Mouse (Mus musculus): ENCODE measurements around the gene Rhd. TPM values are rescaled to one million over a fixed set of nuclear protein-coding genes. Genes with fewer than 3 reads are reported as not detected.

Gene Rhd
- polyA plus RNA-seq, 1 experiment from 2014 or later: 0.54 TPM

DNA sequence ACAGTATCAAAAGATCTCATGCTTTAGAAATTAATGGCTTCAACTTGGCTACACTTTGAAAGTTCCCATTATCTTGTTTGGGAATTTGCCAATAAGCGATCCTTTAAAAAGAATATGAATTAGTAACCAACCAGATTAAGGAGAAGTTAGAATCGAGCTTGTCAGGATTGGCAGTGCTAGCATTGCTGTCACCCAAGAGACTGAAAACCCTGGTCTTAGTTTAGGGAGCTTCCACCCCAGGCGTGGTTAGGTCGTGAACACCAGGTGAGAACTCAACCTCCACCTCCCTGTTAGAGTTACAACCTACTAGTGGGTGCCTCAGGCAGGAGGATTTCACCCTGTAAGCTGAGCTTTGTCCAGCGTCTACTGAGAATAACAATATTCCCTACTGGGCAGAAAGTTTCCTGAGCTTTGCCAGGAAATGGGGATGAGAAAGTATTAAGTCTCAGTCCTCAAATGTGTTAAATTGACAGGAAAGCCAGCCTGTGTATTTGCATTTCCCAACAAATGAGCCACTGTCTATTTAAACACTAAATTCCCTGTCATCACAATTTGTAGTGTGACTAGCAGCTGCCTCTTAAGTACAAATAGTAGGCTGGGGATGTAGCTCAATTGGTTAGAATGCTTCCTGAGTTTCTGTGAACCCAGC, 63.6 kb downstream of the Rhd start:
- no peak for ATAC-seq (ENCODE audit: low FRiP score, low TSS enrichment)
- no peak overlapping the region for H3K4me2 ChIP-seq (ENCODE audit: low read length)
- H3K27me3 ChIP-seq (ENCODE audit: control insufficient read depth, insufficient read depth, low read length): no peaks in the 10 kb centered on the region
- no peak overlapping the region for H3K4me3 ChIP-seq (replicated peaks; ENCODE audit: low read depth, low read length)
- peaks cover 47% of the 10 kb centered on the region for H3K36me3 ChIP-seq (ENCODE audit: control insufficient read depth, insufficient read depth, low read length)
- H3K9ac ChIP-seq (replicated peaks; ENCODE audit: low read length): no peak overlapping the region
- H3K27ac ChIP-seq (replicated peaks; ENCODE audit: low read depth, low read length): no peak overlapping the region
- WGBS: 77% methylated on average over 5 of the region's 5 CpGs
- H3K9me3 ChIP-seq (ENCODE audit: control insufficient read depth, low read length): no peaks in the 10 kb centered on the region
- peaks cover 25% of the 10 kb centered on the region for H3K4me1 ChIP-seq (ENCODE audit: control insufficient read depth, insufficient read depth, low read length)
- DNase-seq: no peak

DNA sequence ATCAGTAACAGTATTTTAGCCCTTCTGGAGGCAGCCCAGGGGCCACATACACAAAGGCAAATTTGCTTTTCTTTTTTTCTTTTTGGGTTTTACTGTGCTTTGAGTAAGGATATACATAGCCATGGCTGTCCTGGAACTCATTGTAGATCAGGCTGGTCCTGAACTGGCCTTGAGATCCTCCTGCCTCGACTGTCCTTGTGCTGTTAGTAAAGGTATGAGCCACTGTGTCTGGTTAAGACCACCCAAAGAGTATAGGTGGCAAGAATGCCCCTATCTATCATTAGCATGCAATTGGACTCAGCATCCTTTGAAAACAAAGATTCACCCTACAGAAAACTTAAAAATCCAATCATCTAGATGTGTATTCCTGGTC, 64.1 kb downstream of the Rhd start:
- 82% methylated on average over 1 of the region's 1 CpGs for WGBS
- Histone ChIP-seq H3K36me3 (ENCODE audit: control insufficient read depth, insufficient read depth, low read length) (peaks cover 52% of the 10 kb centered on the region), H3K4me1 (ENCODE audit: control insufficient read depth, insufficient read depth, low read length) (peaks cover 25% of the 10 kb centered on the region), H3K27ac (replicated peaks; ENCODE audit: low read depth, low read length) (no peak overlapping the region), H3K4me3 (replicated peaks; ENCODE audit: low read depth, low read length) (no peak overlapping the region), H3K4me2 (ENCODE audit: low read length) (no peak overlapping the region), H3K9ac (replicated peaks; ENCODE audit: low read length) (no peak overlapping the region), H3K27me3 (ENCODE audit: control insufficient read depth, insufficient read depth, low read length) (no peaks in the 10 kb centered on the region), H3K9me3 (ENCODE audit: control insufficient read depth, low read length) (no peaks in the 10 kb centered on the region)
- DNase-seq: no peak
- no peak for ATAC-seq (ENCODE audit: low FRiP score, low TSS enrichment)

DNA sequence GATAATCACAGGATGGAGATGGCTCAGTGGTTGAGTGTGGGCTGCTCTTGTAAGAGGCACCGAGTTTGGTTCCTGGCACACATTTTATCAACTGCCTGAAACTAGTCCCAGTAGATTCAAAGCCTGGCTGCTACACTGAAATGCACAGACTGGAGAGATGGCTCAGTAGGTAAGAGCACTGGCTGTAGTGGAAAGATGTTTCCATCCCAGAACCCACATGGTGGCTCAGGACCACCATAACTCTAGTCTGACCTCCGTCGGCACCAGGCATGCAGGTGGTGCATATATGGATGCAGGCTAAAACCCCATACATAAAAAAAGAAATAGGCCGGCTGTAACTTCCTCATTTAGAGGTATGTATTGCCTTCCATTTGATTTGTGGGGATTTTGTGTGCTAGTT, 65.2 kb downstream of the Rhd start:
- H3K9ac ChIP-seq (replicated peaks; ENCODE audit: low read length): no peak overlapping the region
- H3K27ac ChIP-seq (replicated peaks; ENCODE audit: low read depth, low read length): no peak overlapping the region
- DNase-seq: no peak
- H3K9me3 ChIP-seq (ENCODE audit: control insufficient read depth, low read length): no peaks in the 10 kb centered on the region
- no peak for ATAC-seq (ENCODE audit: low FRiP score, low TSS enrichment)
- H3K4me3 ChIP-seq (replicated peaks; ENCODE audit: low read depth, low read length): no peak overlapping the region
- peaks cover 62% of the 10 kb centered on the region for H3K36me3 ChIP-seq (ENCODE audit: control insufficient read depth, insufficient read depth, low read length)
- H3K4me2 ChIP-seq (ENCODE audit: low read length): no peak overlapping the region
- 83% methylated on average over 4 of the region's 4 CpGs for whole genome bisulfite sequencing
- H3K4me1 ChIP-seq (ENCODE audit: control insufficient read depth, insufficient read depth, low read length): peaks cover 24% of the 10 kb centered on the region
- H3K27me3 ChIP-seq (ENCODE audit: control insufficient read depth, insufficient read depth, low read length): no peaks in the 10 kb centered on the region

DNA sequence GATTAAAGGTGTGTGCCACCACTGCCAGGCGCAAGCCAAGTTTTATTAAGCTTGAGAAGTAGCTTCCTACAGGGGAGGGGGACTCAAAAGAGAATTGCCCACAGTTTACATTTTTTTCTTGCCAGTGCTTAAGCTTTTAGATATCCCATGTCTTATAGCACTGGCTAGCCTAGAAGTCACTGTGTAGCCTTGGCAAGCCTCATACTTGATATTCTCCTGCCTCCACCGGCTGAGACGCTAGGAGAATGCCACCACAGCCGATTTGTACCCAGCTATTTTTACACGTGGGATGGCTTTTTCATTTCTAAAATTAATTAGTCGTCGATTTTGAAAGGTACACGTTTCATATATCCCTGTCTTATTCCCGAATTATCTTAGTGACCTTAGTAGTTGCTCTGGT, 65.9 kb downstream of the Rhd start:
- peaks cover 65% of the 10 kb centered on the region for H3K36me3 ChIP-seq (ENCODE audit: control insufficient read depth, insufficient read depth, low read length)
- peak overlapping the region; percentile 88 for H3K4me3 ChIP-seq (replicated peaks; ENCODE audit: low read depth, low read length)
- peak overlapping the region; percentile 46 for H3K9ac ChIP-seq (replicated peaks; ENCODE audit: low read length)
- ATAC-seq (ENCODE audit: low FRiP score, low TSS enrichment) (no peak), DNase-seq (no peak)
- H3K4me1 ChIP-seq (ENCODE audit: control insufficient read depth, insufficient read depth, low read length): peaks cover 18% of the 10 kb centered on the region
- no peaks in the 10 kb centered on the region for H3K27me3 ChIP-seq (ENCODE audit: control insufficient read depth, insufficient read depth, low read length)
- 27% methylated on average over 9 of the region's 9 CpGs for WGBS
- peak overlapping the region; percentile 90 for H3K4me2 ChIP-seq (ENCODE audit: low read length)
- H3K9me3 ChIP-seq (ENCODE audit: control insufficient read depth, low read length): no peaks in the 10 kb centered on the region
- peak overlapping the region; percentile 21 for H3K27ac ChIP-seq (replicated peaks; ENCODE audit: low read depth, low read length)

DNA sequence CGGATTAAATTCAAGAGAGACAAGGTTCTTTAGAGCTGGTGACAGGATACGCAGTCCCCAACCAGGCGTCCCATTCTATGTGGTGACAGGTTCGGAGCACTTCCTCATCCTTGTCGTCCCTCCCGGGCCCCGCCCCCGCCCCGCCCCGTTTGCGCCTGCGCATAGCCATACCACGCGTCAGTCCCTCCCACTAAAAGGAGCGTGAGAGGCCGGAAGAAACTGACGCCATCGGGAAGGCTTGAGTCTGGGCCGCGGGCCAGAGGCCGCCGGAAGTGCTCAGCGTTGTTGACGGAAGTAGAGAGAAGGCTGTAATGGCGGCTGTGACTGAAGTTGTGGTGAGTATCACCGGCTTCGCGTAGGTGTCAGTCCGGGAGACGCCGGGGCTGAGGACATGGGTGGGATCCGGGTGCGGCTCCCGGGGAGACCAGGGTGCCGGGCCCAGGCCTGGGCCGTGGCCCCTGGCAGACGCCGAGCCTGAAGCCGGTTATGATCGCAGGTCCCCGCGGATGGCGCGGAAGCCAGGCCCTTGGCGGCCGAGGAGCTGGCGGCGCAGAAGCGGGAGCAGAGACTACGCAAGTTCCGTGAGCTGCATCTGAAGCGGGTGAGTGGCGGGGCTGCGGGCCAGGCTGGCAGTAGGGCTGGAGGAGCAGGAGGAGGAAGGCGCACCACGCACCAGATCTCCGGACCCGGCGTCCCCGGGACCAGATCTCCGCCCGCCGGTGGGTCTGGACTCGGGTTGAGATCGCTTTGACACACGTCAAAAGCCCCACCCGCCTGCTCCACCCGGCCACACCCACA, 66.5 kb downstream of the Rhd start, which contains the start of gene Syf2:
TSS of gene Syf2 (plus strand) at position 215 of the 798 bp plus-strand sequence.
- ATAC-seq (ENCODE audit: low FRiP score, low TSS enrichment) (peak; percentile 95), DNase-seq (peak; percentile 98)
- no peaks in the 10 kb centered on the region for H3K9me3 ChIP-seq (ENCODE audit: control insufficient read depth, low read length)
- H3K36me3 ChIP-seq (ENCODE audit: control insufficient read depth, insufficient read depth, low read length): peaks cover 65% of the 10 kb centered on the region
- H3K9ac ChIP-seq (replicated peaks; ENCODE audit: low read length): peak within 1 kb of the TSS; percentile 67
- peak within 1 kb of the TSS; percentile 90 for H3K4me2 ChIP-seq (ENCODE audit: low read length)
- under 1% methylated on average over 68 of the region's 68 CpGs for WGBS
- no peaks in the 10 kb centered on the region for H3K27me3 ChIP-seq (ENCODE audit: control insufficient read depth, insufficient read depth, low read length)
- H3K4me1 ChIP-seq (ENCODE audit: control insufficient read depth, insufficient read depth, low read length): peaks cover 11% of the 10 kb centered on the region
- peak within 1 kb of the TSS; percentile 88 for H3K4me3 ChIP-seq (replicated peaks; ENCODE audit: low read depth, low read length)
- H3K27ac ChIP-seq (replicated peaks; ENCODE audit: low read depth, low read length): peak within 1 kb of the TSS; percentile 74

DNA sequence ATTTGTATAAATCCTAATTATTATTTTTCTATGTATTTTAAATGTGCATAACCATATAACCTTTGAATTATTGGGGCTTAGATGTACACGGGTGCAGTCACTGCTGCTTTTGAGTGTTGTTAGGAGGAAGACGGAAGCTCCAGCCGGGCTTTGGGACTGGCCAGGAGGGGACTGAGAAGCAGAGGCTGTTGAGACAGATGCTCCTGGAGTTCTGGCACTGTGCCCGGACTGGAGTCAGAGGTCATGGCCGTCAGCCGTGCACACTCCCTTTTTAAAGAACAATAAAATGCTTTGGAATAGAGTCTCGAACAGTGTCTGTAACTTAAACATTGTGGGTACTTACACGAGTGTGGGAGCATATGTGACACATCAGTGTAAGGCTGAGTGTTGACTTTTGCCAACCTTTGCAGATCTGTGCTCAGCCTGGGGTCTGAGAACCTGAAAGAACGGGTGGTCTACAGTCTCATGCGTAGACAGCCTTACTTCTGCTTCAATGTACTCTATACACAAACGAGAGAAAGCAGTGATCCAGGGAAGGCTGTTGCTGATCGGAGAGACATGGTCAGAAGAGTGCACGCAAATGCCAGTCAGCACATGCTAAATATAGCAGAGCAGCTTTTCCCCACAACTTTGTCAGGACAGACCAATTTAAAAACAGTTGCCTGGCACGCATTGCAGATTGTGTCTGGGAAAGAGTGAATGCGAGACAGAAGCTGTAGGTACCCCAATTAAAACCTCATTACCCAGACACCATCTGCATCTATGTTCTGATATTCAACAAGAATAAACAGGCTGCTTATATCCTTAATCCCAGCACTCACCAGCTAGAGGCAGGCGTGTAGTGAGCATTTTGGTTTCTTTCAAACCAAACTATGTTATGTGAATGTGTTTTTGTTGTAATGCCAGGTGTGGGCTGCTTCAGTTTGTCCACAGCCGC, 73.2 kb downstream of the Rhd start:
- Histone ChIP-seq H3K9ac (replicated peaks; ENCODE audit: low read length) (no peak overlapping the region), H3K9me3 (ENCODE audit: control insufficient read depth, low read length) (no peaks in the 10 kb centered on the region), H3K4me3 (replicated peaks; ENCODE audit: low read depth, low read length) (no peak overlapping the region), H3K27me3 (ENCODE audit: control insufficient read depth, insufficient read depth, low read length) (no peaks in the 10 kb centered on the region), H3K4me1 (ENCODE audit: control insufficient read depth, insufficient read depth, low read length) (no peaks in the 10 kb centered on the region), H3K36me3 (ENCODE audit: control insufficient read depth, insufficient read depth, low read length) (peaks cover 52% of the 10 kb centered on the region), H3K27ac (replicated peaks; ENCODE audit: low read depth, low read length) (no peak overlapping the region), H3K4me2 (ENCODE audit: low read length) (no peak overlapping the region)
- DNase-seq (no peak), ATAC-seq (ENCODE audit: low FRiP score, low TSS enrichment) (no peak)
- WGBS: 66% methylated on average over 17 of the region's 17 CpGs

DNA sequence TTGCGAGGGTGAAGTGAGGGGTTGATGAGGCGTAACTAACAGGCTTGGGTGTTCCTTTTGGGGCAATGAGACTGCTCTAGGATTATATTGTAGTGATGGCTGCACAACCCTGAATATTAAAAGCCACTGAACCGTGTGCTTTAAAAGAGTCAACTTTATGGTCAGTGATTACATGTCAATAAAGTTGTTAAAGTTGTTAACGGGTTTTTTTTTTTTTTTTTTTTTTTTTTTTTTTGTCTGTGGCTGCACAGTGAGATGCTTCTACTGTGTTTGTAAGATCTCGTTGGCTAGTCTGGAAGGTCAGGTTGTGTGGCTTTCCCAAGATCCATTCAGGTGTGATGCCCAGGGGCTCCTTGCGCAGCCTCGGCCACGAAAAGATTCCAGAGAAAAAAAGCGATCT, 75.6 kb downstream of the Rhd start:
- no peak for DNase-seq
- H3K4me1 ChIP-seq (ENCODE audit: control insufficient read depth, insufficient read depth, low read length): no peaks in the 10 kb centered on the region
- H3K9me3 ChIP-seq (ENCODE audit: control insufficient read depth, low read length): no peaks in the 10 kb centered on the region
- no peak overlapping the region for H3K4me2 ChIP-seq (ENCODE audit: low read length)
- WGBS: 50% methylated on average over 9 of the region's 9 CpGs
- H3K27me3 ChIP-seq (ENCODE audit: control insufficient read depth, insufficient read depth, low read length): 0 out of 2 replicates have a peak, but pooled peaks cover 3% of the 10 kb centered on the region
- H3K36me3 ChIP-seq (ENCODE audit: control insufficient read depth, insufficient read depth, low read length): peaks cover 28% of the 10 kb centered on the region
- no peak overlapping the region for H3K9ac ChIP-seq (replicated peaks; ENCODE audit: low read length)
- no peak overlapping the region for H3K27ac ChIP-seq (replicated peaks; ENCODE audit: low read depth, low read length)
- H3K4me3 ChIP-seq (replicated peaks; ENCODE audit: low read depth, low read length): no peak overlapping the region
- ATAC-seq (ENCODE audit: low FRiP score, low TSS enrichment): no peak

DNA sequence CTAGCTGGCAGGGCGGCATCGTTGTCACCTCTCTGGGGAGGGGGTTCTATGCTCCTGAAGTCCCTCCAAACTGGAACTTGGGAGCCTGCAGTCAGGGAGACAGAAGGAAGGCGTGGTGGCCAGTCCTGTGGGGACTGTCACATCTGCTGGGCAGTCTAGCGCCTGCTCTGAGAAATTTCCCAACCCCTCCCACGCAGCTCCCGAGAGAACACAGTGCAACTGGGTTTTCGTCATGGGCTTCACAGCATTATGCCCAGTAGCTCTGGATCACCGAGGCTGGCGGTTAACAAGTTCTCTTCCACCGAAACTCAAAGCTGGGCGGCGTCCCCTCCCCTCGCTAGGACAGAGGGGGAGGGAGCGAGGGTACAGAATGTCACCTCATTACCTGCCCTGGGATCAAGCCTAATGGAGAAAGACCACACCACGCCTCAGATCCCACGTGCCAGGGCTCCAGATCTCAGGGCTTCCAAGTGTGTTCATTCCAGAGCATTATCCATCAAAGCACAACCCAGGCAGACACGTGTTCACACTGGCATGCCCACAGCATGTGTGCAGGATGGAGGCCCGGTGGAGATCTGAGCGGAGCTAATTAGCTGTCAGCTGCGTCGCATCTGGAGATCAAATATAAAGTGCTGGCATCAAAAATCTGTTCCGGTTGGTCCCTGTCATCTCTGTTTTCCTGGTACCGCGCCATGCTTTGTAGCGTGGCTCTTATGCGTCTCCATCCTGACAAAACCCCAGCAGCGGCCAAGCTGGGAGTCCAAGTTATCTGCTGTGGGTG, 79.6 kb downstream of the Rhd start:
- Histone ChIP-seq H3K4me3 (replicated peaks; ENCODE audit: low read depth, low read length) (no peak overlapping the region), H3K9me3 (ENCODE audit: control insufficient read depth, low read length) (no peaks in the 10 kb centered on the region), H3K9ac (replicated peaks; ENCODE audit: low read length) (no peak overlapping the region), H3K4me2 (ENCODE audit: low read length) (no peak overlapping the region), H3K27ac (replicated peaks; ENCODE audit: low read depth, low read length) (no peak overlapping the region), H3K4me1 (ENCODE audit: control insufficient read depth, insufficient read depth, low read length) (no peaks in the 10 kb centered on the region), H3K27me3 (ENCODE audit: control insufficient read depth, insufficient read depth, low read length) (0 out of 2 replicates have a peak, but pooled peaks cover 8% of the 10 kb centered on the region), H3K36me3 (ENCODE audit: control insufficient read depth, insufficient read depth, low read length) (no peaks in the 10 kb centered on the region)
- DNase-seq: peak; percentile 57
- 42% methylated on average over 27 of the region's 27 CpGs for WGBS
- no peak; the same call in 1 of the 2 replicates for ATAC-seq (ENCODE audit: low FRiP score, low TSS enrichment)
